Mouse (Mus musculus) thymus, adult 2 months (tissue): ENCODE results near the gene Comt.

Experiments used
- CTCF ChIP-seq: fragments of 200-500 bp; IDR thresholded peaks from 2 replicates; pipeline ENCODE4 v1.5.1; 2012; ENCODE audit warnings: mild to moderate bottlenecking, control low read depth, low read length, moderate library complexity, borderline replicate concordance; ENCODE audit not compliant: control insufficient read depth, poor library complexity, insufficient read depth; ENCODE audit errors: extremely low read depth
- POLR2A ChIP-seq: fragments of 200-500 bp; IDR thresholded peaks from 2 replicates; pipeline ENCODE4 v1.6.1; 2012; ENCODE audit warnings: mild to moderate bottlenecking, low read length, control low read depth, moderate library complexity; ENCODE audit not compliant: control insufficient read depth, poor library complexity, insufficient read depth; ENCODE audit errors: extremely low read depth

GRCm38 (mm10) chr16:18433341-18433920 lies 6.8 kb upstream of the Comt start:
- TF ChIP-seq POLR2A (no peak), CTCF (no peak)
